Mouse (Mus musculus) bone marrow macrophage, adult 2 months (primary cell): ENCODE measurements around the gene Tex29. TPM values are rescaled to one million over a fixed set of nuclear protein-coding genes. Genes with fewer than 3 reads are reported as not detected.
"Not testable (repeated sequence)": the region's sequence is repeated elsewhere in the genome, so short reads cannot be mapped to it uniquely, and the experiment has no call there.

Experiments
- H3K27ac ChIP-seq: 2 replicates; pipeline ENCODE4 v1.5.1; 2012; ENCODE audit warnings: low read depth, low read length; ENCODE audit not compliant: insufficient read depth
- H3K4me1 ChIP-seq: 2 replicates; pipeline ENCODE4 v1.6.1; 2012; ENCODE audit warnings: low read length; ENCODE audit not compliant: control insufficient read depth, insufficient read depth
- H3K4me3 ChIP-seq: 2 replicates; pipeline ENCODE4 v1.5.1; 2012; ENCODE audit warnings: mild to moderate bottlenecking, low read length, moderate library complexity; ENCODE audit not compliant: insufficient read depth
- CTCF ChIP-seq: IDR thresholded peaks from 2 replicates; pipeline ENCODE4 v1.5.1; 2012; ENCODE audit warnings: low read depth, mild to moderate bottlenecking, low read length, moderate library complexity
- POLR2A ChIP-seq: IDR thresholded peaks from 2 replicates; pipeline ENCODE4 v1.6.1; 2012; ENCODE audit warnings: mild to moderate bottlenecking, low read depth, low read length, borderline replicate concordance
- polyA plus RNA-seq: library from polyadenylated mRNA; stranded (reverse); fragments of >200 nt; gene quantifications from 2 replicates; pipeline ENCODE4 v1.2.4, GENCODE M21; 2012; ENCODE audit not compliant: missing spikeins, insufficient read depth, insufficient read length

The Tex29 gene
- polyA plus RNA-seq, 1 experiment: not detected

GRCm38 (mm10) chr8:11867832-11868231, 27.6 kb downstream of the Tex29 start:
- H3K27ac ChIP-seq: no peak overlapping the region
- TF ChIP-seq POLR2A (no peak), CTCF (no peak; the same call in 1 of the 2 replicates)
- no peak overlapping the region for H3K4me3 ChIP-seq
- H3K4me1 ChIP-seq: no peaks in the 10 kb centered on the region

- H3K4me1 ChIP-seq, H3K27ac ChIP-seq, H3K4me3 ChIP-seq: not testable (repeated sequence)
These were observed 34.0 kb downstream of the Tex29 start for GRCm38 (mm10) chr8:11874227-11874626.

GRCm38 (mm10) chr8:11884646-11885045, 44.4 kb downstream of the Tex29 start:
- Histone ChIP-seq H3K27ac (no peak overlapping the region), H3K4me3 (no peak overlapping the region), H3K4me1 (peaks cover 3% of the 10 kb centered on the region)
- no peak for TF ChIP-seq POLR2A
- TF ChIP-seq CTCF: no peak

DNA sequence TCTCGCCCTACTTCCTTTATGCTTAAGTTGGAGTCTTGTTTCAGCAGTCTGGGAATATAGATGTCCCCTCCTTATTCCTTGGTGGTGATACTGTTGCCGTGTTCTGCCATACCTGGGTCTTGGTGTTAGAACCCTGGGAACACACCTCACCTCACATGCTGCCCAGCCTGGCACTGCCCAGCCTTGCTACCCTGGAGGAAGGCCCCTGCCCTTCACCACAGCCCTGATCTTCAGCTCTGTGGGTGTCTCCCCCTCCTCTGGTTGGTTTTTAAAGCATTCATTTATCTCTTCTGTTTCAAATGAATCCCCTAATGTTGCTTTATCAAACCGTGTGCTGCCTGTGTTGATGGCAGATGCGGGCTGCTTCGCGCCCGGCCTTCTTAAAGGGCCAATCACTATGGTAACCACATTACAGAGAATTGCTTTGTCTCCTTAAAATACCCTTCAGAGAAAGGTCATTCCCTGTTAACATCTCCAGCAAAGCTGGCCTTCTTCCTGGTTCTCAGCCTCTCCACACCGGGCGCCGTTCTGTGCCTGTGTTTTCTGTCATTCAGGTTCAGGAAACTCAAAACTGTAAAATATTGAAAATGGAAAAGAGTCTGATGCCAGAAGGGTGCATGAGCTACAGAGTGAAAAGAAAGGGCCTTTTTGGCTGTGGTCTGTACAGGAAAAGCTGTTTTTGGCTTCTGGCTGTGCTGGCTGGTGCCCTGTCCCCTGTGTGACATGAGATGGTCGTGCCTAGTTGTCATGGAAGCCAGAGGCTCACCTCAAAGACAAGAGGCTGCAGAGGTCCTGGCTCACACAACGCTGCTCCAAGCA, 45.8 kb downstream of the Tex29 start:
- H3K4me3 ChIP-seq: no peak overlapping the region
- H3K4me1 ChIP-seq: peaks cover 3% of the 10 kb centered on the region
- H3K27ac ChIP-seq: no peak overlapping the region
- TF ChIP-seq CTCF (no peak), POLR2A (no peak)

DNA sequence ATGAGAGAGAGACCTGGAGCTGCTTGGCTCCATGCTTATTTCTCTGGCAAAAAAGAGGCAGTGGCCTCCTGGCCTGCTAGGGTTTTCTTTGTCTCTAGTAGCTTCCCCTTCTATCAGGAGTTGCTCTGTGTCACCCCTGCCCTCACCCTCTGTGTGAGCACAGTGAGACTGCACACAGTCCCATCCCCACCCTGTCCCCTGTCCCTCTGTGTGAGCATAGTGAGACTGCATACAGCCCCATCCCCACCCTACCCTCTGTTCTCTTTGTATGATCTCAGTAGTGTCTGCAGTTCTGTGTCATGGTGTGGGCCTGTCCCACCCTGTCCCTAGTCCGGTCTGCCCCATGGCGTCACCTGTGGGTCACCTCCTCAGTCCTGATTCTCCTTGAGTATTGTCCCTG, 46.5 kb downstream of the Tex29 start:
- no peak overlapping the region for H3K4me3 ChIP-seq
- H3K4me1 ChIP-seq: peaks cover 3% of the 10 kb centered on the region
- no peak for TF ChIP-seq POLR2A
- TF ChIP-seq CTCF: no peak
- H3K27ac ChIP-seq: no peak overlapping the region

DNA sequence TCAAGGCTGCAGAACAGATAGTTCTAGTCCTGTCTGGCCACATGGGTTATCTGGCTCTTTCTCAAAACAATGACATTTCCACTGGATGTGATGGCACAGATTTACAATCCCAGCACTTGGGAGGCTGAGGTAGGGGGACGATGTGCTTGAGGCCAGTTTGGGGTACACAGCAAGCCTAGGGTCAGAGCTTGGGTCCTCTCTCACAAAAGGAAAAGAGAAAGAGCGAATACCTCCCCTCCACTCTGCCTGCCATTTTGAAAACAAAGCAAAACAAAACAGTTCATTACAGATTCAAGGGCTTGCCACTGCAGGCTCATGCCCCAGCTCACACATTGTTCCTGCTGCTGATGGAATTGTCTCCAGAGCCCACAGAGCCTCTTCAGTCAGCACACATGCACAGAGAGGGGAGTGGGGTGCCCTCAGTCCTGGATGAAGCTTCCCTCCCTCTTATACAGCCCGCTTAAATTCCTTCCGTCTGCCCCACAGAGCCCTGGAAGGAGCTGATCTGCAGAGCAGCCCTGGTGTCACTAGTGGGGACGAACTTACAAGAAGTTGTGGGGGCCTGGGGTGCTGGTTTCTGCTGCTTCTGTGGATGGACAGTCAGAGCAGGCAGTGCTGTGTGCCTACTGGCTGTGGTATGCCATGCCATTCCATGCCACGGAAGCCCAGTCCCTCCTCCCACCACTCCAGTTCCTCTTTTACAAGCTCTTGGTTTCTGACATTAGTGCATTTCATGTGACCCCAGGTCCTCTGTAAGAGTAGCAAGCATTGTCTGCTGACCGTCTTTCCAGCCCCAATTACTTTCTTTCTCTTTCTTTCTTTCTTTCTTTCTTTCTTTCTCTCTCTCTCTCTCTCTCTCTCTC, 49.1 kb downstream of the Tex29 start:
- TF ChIP-seq POLR2A (no peak), CTCF (no peak)
- H3K4me3 ChIP-seq: no peak overlapping the region

GRCm38 (mm10) chr8:11892756-11893155, 52.5 kb downstream of the Tex29 start:
- no peak overlapping the region for H3K27ac ChIP-seq
- no peak for TF ChIP-seq CTCF
- no peak for TF ChIP-seq POLR2A
- no peak overlapping the region for H3K4me3 ChIP-seq
- H3K4me1 ChIP-seq: peaks cover 3% of the 10 kb centered on the region

More for the DNA sequence above, 49.1 kb downstream of the Tex29 start:
- Histone ChIP-seq H3K4me1 (peaks cover 3% of the 10 kb centered on the region), H3K27ac (no peak overlapping the region)

- Histone ChIP-seq H3K27ac (no peak overlapping the region), H3K4me3 (no peak overlapping the region), H3K4me1 (no peaks in the 10 kb centered on the region)
- TF ChIP-seq CTCF (no peak), POLR2A (no peak)
These were observed 55.9 kb downstream of the Tex29 start for GRCm38 (mm10) chr8:11896022-11896662.

DNA sequence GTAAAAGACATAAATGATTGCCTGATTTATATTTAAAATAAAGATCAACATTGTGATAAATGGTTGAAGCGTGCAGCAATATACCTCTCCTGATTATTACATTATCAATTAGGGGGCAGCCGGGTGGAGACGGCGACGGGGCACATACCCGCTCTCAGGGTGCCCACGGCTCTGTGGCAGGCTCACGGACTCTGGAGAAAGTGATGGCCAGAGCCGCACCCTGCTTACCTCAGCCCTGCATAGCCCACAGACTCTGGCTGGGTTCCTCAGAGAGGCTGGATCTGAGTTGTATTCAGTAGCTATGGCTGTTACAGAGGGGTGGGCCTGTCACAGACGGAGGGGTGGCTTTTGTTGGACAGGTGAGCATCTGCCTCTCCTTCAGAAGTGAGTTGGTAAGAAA, 56.4 kb downstream of the Tex29 start:
- no peak overlapping the region for H3K4me3 ChIP-seq

More for the DNA sequence above, 56.4 kb downstream of the Tex29 start:
- TF ChIP-seq CTCF (no peak), POLR2A (no peak)
- H3K27ac ChIP-seq: no peak overlapping the region
- H3K4me1 ChIP-seq: no peaks in the 10 kb centered on the region
